Mouse (Mus musculus) gonadal fat pad, adult 2 months (tissue): ENCODE data around the gene Slc39a9. TPM values are rescaled to one million over a fixed set of nuclear protein-coding genes. Genes with fewer than 3 reads are reported as not detected.
A peak's percentile ranks its signal among the peaks of the same experiment; 100 is the strongest.

ENCODE experiments used
- DNase-seq: peaks from one replicate; pipeline ENCODE4 v3.0.0-alpha.2; 2012; ENCODE audit warnings: low read depth
- polyA plus RNA-seq: library from polyadenylated mRNA; depleted of rRNA; stranded (reverse); fragments of >200 nt; gene quantifications from 2 replicates; pipeline ENCODE4 v1.2.3, GENCODE M21; 2012; rRNA removed

Slc39a9 gene
- 45.3 and 53.0 TPM in 2 replicates for polyA plus RNA-seq

GRCm38 (mm10) chr12:80643693-80644505, at the start of gene Slc39a9, which contains the start of gene Erh:
Slc39a9 (plus strand) TSS chr12:80643883.
Erh (minus strand) TSS chr12:80644341.
- peak; percentile 70 for DNase-seq

- no peak for DNase-seq
Measured at GRCm38 (mm10) chr12:80594141-80594540, 49.5 kb upstream of the Slc39a9 start.

GRCm38 (mm10) chr12:80594781-80595180, 48.9 kb upstream of the Slc39a9 start:
- DNase-seq, result no peak

DNA sequence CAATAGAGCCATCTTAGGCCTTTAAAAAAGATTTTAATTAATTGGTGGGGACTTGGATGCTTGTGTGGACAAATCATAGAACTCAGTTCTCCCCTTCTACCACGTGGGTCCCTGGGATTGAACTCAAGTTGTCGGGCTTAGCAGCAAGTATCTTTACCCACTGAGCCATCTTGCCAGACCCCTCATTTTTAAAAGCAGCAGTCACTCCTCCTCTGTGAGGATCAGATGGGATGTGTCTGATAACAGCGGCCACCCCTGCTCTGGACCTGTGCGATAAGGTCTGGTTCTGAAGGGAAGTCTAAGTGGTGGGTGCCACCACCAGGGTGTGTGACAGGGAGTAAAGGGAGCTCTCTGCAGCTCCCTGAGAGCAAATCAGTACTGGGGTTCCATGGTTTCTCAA, 48.1 kb upstream of the Slc39a9 start:
- DNase-seq, result no peak

DNA sequence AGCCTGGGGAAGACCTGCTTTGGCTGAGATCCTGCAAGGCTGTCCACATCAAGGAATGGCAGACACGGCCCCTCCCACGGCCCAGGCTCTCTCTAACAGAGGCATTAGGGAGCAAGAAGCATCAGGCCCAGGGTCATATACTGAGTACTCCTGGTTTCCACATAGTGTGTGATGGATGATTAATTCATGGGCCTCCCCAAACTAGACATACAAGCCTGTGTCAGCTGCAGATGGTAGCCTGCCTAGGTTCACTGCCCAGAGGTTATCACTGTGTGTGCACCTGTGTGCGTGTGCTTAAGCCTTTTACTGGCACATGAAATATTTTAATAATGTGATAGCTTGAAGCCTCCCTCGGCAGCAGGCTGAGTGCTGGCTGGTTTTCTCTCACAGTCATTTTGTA, 47.7 kb upstream of the Slc39a9 start:
- DNase-seq, result no peak

DNA sequence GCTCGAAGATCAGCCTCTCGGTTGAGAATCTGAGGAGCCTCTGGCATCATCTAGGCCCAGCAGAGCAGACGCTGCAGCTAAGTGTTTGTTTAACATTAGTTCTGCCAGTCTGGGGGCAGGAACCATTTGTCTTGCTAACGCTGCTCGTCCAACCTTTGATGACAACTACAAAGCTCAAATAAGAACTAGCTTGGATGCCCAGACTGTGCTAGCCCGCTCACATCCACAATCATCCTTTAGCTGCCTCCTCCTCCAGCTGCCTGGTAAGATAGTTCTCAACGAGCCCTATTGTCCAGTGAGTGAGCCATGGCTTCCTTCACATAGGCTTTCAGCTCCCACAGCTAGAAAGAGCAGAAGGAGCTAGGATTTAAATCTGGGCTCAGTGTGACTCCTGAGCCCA, 45.4 kb upstream of the Slc39a9 start:
- no peak for DNase-seq

- no peak for DNase-seq
Measured at GRCm38 (mm10) chr12:80598756-80599155, 44.9 kb upstream of the Slc39a9 start.

GRCm38 (mm10) chr12:80601597-80602269, 42.0 kb upstream of the Slc39a9 start:
- DNase-seq, result no peak

DNA sequence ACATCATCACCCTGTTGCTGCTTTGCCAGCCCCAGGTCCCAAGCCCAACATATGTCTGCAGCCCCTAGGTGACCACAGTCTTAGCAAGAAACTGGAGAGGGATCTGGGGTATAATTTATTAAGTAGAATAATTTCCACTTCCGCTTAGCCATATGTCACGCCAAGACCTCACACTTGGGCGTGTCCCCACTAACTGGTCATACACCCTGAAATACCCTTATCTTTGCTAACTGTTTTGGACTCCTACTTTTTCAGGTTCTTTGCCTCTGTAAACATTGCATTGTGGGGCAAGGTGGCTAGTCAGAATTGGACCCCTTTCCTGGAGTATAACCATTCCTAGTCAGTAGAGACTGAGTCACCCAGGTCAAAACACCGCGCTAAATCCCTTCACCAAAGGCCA, 41.3 kb upstream of the Slc39a9 start:
- DNase-seq, result no peak

GRCm38 (mm10) chr12:80603566-80603965, 40.1 kb upstream of the Slc39a9 start:
- no peak for DNase-seq

DNA sequence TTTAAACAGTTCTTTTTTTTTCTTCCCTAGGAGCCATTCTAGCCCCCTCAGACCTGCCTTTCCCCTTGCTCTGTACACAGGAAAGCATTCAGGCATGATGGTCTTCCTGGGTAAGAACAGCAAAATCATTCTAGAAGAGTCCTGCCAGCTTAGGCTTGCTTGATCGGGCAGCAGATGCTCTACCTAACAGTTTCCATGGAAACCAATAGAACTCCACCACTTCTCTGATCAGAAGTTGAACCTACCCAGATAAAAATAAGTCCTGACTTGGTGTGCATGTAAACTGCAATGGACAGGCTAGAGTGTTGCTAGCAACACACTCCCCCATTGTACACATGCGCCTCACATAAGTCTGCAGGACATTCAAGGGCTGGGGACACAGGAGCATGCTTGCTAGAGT, 39.5 kb upstream of the Slc39a9 start:
- DNase-seq, result no peak

GRCm38 (mm10) chr12:80608576-80608975, 35.1 kb upstream of the Slc39a9 start:
- DNase-seq, result no peak

DNA sequence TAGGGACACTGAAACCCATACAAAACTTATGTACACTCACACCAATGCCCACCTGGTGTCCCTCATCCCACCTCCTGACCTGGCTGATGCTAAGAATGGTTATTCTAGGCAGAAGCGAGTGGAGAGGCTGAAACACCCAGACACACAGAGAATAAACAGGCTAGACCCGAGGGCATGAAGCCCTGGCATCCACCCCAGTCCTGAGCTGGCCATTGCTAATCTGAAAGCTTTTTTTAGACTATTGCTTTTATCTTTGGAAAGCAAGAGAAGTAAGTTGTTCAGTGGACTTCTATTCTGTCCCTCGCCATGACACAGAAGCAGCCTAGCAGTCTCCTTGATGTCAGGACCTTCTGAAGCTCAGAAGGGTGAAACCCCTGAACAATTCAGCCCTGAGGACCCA, 33.8 kb upstream of the Slc39a9 start:
- DNase-seq, result no peak

DNA sequence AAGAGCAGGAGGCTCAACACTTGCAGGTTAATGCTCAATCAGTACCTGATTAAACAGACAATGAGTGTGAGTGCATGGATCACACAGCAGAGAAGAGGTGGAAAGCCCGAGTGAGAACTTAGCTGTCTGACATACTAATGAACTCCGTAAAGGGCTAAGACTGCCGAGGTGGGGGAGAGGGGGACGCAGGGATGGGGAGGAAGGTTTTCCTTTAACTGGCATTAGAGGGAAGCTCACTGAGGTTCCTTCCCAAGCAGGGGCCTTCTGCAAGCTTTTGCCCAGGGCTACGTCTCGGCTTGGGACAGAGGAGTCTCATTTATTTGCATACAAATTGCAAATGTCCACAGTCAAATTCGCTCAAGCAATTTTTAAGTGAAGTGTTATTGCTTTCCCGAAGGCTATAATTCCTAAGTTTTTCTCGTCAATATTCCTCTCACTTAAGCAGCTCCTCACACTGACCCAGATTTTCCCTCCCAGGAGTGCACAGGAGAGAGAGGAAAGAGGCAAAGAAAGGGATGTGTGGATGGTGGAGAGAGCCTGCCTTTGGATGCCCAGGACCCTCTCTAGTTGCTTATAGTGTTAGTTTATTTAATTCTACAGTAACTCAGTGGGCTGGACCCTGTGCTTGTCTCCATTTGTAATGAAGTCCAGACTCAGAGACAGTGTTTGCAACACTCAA, 31.4 kb upstream of the Slc39a9 start:
- no peak for DNase-seq

GRCm38 (mm10) chr12:80615371-80616257, 28.1 kb upstream of the Slc39a9 start:
- no peak for DNase-seq

DNA sequence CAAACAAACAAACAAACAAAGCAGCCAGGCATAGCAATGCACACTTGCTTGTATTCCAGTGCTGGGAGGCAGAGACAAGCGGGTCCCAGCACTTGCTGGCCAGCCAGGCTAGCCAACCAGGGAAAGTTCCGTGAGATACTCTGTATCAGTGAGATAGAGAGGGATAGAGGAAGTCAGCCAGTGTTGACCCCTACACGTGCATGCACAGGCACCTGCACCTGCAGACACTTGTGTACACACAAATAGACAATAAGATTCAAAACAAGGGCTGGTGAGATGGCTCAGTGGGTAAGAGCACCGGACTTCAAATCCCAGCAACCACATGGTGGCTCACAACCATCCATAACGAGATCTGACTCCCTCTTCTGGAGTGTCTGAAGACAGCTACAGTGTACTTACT, 23.2 kb upstream of the Slc39a9 start:
- no peak for DNase-seq

DNA sequence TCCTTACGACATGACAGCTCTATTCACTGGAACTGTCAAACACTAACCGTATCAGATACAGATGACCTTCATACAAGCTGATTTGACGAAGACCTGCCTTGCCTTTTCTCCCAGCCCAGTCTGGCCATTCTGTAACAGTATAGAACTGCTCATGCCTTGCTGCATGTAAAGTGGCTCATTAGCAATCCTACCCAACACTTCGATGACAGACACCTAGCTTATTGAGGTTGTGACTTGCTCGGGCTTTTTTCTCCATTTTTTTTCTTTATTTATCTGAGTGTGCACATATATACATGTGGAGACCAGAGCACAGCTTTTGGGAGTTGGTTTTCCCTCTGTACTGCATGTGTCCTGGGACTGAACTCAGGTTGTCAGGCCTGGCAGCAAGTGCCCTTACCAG, 11.9 kb upstream of the Slc39a9 start:
- no peak for DNase-seq

DNA sequence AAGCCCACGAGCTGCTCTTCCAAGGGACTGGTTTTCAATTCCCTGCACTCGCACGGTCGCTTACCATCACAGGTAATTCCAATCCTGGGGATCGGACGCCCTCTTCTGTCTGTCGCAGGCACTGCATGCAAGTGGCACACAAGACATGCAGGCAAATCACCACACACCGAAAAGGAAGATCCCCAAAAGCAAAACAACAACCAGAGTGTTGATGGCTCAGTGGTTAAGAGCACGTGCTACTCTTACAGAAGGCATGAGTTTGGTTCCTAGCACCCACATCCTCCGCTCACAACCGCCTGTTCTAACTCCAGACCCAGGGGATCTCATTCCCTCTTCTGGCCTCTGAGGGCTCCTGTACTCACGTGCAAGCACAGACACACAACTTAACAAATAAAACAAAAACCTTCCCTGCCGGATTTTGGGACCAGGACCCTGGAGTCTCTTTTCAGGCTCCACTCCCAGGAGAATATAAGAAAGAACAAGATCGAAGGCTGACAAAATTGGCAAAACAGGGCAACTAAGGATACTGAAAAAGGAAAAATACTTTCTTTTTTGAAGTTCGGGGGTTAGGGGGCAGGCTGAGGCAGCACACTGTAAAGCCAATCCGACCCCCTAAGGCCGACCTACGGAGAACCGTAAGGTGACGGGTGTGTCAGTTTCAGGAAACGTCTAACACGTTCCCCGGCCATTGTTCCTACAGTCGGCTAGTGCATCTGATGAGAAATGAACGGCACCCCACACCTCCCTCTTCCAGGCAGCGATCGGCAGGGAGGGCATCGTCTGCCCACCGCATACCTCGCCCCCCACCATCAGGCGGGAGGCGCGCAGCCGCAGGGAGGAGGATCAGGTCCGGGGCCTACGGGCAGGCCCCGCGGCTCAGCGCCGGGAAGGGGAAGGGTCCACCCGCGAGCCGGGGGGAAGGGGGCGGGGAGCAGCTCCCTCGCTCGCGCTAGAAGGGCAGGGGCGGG, 674 bp upstream of the Slc39a9 start:
- DNase-seq, result no peak

DNA sequence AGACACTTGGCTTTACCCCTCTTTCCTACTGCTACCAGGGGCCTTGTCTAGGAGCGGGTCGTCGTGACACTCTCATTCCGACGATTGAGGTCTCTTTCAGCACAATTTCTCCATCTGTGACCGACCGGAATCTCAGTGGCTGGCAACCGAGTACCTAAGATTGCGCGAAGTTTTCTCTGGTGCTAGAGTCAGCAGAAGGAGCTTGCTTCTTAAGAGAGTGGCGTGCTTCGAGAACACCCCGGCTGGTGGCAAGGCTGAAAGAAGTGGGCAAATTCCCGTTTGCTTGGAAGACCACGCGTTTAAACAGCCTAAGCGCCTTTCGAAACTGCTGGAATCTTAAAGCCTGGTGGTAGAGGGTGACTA, 804 bp downstream of the Slc39a9 start:
- no peak for DNase-seq

DNA sequence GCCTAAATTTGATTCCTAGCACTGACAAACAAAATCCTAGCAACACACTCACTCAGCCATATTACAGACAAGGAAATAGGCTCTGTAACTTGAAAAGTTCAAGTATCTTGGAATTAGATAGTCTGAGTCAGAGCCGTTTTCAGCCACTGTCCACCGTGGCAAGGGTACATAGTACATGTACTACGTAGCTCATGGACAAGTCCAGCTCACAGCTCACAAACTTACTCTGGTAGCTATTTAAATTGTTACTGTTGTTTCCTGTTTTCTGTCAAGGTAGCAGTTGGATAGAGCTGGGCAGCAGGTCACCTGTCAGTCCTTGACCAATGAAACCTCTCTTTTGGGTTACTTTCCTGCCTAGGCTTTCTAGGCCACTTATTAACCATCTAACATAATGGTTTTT, 2.7 kb downstream of the Slc39a9 start:
- DNase-seq, result no peak
